Mouse (Mus musculus) left cerebral cortex, postnatal 10 days (tissue): ENCODE measurements around the gene Prr5l. TPM values are rescaled to one million over a fixed set of nuclear protein-coding genes. Genes with fewer than 3 reads are reported as not detected.
A peak's percentile ranks its signal among the peaks of the same experiment; 100 is the strongest.
"Not testable (repeated sequence)": the region's sequence is repeated elsewhere in the genome, so short reads cannot be mapped to it uniquely, and the experiment has no call there.

Experiments
- DNase-seq, 2 experiments: peaks; one replicate each; pipeline ENCODE4 v3.0.0; 2021 to 2022; ENCODE audit warnings: low spot score in 2 of 2, mixed read lengths in 1 of 2; ENCODE audit errors: extremely low spot score in 1 of 2
- intact Hi-C: fragments of 180-260 bp; cut with DNase I; formaldehyde crosslinking; loops from one replicate; pipeline ENCODE4 v1.15.1; 2025
- total RNA-seq, 2 experiments: library from RNA; stranded (reverse); gene quantifications; 2 replicates each; pipeline ENCODE4 v1.2.3; 2021

The Prr5l gene
- total RNA-seq, 2 experiments from 2014 or later, result 2.3 to 4.5 TPM

GRCm38 (mm10) chr2:101751236-101751922 is 131.4 kb downstream of the Prr5l start:
- DNase-seq, result peak in 1 of 2 experiments; percentile 25
- intact Hi-C loops, result no loop called here

GRCm38 (mm10) chr2:101746537-101746936 is 136.3 kb downstream of the Prr5l start:
- DNase-seq, result no peak
- intact Hi-C loops, result no loop called here

- DNase-seq, intact Hi-C loops: not testable (repeated sequence)
Observed at GRCm38 (mm10) chr2:101745656-101746055, 137.2 kb downstream of the Prr5l start.

- intact Hi-C loops, result no loop called here
- no peak for DNase-seq
Observed at GRCm38 (mm10) chr2:101742072-101742860, 140.6 kb downstream of the Prr5l start.

GRCm38 (mm10) chr2:101741653-101742052 is 141.2 kb downstream of the Prr5l start:
- intact Hi-C loops, result no loop called here
- DNase-seq, result no peak

GRCm38 (mm10) chr2:101739914-101740313 is 142.9 kb downstream of the Prr5l start:
- DNase-seq, result no peak
- intact Hi-C loops, result no loop called here

GRCm38 (mm10) chr2:101733564-101733963 is 149.3 kb downstream of the Prr5l start:
- peak; percentile 35 to 74 for DNase-seq
- intact Hi-C loops, result no loop called here

DNA sequence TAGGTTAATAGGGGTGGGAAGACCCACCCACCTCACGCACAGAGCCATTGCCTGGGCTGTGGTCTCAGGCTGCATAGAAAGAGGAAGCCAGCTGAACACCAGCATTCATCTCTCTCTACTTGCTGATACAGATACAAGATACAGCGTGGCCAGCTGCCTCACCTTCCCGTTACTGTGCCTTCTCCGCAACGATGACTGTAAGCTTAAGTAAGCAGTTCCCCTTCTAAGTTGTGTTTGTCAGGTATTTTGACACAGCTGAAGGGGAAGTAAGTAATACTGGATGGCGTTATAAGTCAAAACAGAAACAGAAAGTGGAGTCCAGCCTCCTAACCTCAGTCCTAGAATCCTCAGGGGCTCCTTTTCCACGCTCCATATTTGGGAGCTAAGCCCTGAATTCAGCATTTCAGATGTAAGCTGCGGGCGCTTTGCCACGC is 150.0 kb downstream of the Prr5l start:
- DNase-seq, result no peak
- intact Hi-C loops, result no loop called here

DNA sequence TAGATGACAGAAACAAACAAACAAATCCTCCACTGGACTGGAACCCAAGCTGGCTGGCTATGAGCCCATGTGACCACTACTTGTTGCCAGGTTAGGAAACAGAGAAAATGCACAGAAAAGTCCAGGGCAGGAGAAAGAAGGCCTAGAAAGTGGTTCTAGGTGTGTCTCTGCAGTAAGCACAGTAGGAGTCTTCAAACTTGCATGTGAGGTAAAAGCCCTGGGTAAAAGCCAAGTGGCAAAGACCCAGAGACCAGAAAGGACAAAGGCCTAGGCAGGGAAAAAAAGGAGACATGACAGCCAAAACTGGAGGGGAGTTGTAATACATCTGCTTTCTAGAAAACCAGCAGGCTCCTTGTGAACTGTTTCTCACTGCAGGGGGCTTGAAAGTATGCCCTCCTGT is 151.9 kb downstream of the Prr5l start:
- intact Hi-C loops, result no loop called here
- peak in 1 of 2 experiments; percentile 51 for DNase-seq

DNA sequence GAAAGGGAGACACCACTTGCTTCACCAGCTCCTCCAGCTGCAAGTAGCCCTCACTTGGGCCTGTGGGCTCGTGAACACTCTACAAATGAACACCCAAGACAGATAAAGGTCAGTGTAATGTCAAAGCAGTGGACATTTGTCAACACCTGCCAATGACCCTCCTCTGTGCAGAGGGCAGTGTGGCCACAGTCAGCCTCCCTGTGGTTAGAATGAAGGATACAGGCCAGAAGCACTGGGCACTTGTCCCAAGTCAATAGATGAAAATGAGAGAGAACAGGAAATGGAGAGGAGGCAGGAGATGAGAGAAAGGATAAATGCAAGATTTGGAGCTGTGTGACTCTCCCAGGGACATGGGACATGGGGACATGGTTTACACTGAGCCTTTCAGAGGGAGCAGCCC is 153.4 kb downstream of the Prr5l start:
- intact Hi-C loops, result no loop called here
- no peak for DNase-seq

DNA sequence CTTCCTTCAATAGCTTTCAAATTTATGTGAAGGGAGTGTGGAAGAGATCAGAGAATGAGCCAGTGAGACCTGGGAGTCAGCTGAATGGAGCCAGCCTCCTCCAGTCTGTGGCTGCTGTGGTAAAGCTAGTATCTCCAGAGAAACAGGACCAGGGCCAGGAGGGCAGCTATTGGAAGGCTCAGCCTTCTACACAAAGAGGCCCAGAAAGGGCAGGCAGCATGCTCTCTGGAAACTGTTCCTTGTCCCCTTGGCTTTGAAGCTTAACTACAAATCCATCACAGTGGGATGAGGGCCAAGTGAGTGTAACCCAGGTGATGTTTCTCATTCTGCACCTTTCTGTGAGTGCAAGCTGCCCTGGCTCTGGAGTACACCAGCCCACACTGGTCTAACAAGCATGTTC is 155.0 kb downstream of the Prr5l start:
- intact Hi-C loops, result no loop called here
- DNase-seq, result no peak

- intact Hi-C loops, result no loop called here
- no peak for DNase-seq
Observed at GRCm38 (mm10) chr2:101723333-101723881, 159.4 kb downstream of the Prr5l start.

GRCm38 (mm10) chr2:101722370-101723332 is 160.2 kb downstream of the Prr5l start:
- intact Hi-C loops, result no loop called here
- peak in 1 of 2 experiments; percentile 59 for DNase-seq

DNA sequence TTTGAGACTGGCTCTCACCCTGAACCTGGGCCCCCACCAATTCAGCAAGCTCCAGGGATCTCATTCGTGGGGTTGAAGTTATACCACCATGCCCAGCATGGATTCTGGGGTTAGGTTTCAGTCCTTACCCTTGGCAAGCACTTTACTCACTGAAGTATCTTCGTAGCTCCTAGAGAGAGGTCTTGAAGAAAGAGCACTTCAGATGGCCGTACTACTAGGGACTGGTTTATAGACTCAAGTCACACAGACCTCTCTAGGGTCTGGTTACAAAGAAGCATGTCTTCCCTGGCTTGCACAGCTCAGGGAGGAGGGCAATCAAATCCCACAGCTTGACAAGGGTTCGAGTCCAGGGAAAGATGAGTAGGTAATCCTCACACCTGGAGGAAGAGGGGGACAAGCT is 161.0 kb downstream of the Prr5l start:
- no peak for DNase-seq
- intact Hi-C loops, result no loop called here

- intact Hi-C loops, result loop anchor here (5.0 kb wide), 1 partner anchor 80 kb away; no protein-coding TSS in a partner anchor
- no peak for DNase-seq
Observed at GRCm38 (mm10) chr2:101717162-101717561, 165.7 kb downstream of the Prr5l start.

DNA sequence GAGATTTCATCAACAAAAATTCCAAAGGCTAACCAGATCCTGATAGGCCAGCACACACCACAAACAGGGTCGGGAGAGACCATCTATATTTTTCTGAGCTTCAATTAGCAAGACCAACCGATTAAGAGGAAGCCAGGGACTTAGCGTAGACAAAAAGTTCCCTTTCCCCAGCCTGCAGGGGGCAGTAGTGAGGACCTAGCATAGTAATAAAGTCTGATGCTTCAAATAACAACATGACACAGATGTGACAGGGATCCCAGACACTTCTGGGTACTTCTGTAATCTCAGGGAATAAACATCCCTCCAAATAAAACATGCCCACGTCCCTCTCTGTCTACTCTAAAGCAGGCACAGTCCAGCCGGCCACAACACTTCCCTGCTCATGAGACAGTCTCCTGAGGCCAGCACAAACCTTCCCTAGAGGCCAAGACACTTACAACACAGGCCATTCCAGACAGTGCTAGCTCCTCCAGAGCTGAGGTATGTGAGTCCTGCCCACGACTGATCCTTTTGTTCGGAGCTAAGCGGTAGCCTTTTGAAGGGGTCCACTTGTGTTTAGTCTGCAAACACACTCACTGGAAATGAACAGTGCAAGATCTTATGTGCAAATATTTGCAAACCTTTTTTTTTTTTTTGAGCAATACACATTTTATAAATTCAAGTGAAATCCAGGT is 167.0 kb downstream of the Prr5l start:
- intact Hi-C loops, result loop anchor here (5.0 kb wide), 1 partner anchor 82 kb away; no protein-coding TSS in a partner anchor
- peak in 1 of 2 experiments; percentile 61 for DNase-seq

DNA sequence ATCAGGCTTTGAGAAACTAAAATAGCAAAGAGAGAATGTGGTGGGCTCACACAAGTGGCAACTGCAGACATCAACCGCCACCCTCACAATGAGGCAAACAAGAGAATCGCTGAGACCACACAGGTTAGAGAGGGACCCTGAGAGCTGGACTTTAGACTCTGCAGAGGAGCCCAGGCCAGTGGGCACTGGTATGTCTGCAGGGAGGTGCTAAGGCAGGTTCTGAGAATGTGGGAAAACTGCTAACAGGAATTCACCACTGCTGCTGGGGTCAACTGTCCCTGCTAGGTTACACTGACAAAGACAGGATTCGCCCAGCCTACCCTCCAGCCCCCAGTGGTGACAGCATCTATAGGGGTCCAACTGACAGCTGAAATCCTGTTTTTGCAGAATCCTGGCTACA is 171.2 kb downstream of the Prr5l start:
- intact Hi-C loops, result loop anchor here (5.0 kb wide), 1 partner anchor 1346 kb away; no protein-coding TSS in a partner anchor
- no peak for DNase-seq

DNA sequence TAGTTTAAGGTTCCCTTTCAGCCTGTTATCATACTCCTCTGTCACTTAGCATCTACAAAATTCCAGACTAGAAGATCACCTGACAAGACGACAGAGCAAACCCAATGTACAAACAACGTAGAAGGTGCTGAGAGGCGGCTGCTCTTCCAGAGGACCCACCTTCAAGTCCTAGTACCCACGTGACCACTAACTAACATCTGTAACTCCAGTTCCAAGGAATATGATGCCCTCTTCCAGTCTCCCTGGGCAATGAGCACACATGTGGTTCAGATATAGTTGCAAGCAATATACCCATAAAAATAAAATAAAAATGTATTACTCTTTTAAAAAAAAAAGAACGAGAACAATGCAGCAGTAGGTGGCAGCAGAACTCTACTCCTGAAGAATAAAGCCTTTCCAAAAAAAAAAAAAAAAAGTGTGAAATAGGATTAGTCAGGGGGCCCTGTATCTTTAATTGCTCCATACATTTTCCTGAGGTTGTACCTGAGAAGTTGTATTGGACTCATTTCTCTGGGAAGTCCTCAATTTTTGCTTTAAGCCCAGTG is 176.8 kb downstream of the Prr5l start:
- DNase-seq, result no peak
- intact Hi-C loops, result loop anchor here (5.0 kb wide), 2 partner anchors 166 to 746 kb away; partner anchors contain the start of gene Fjx1
